Mouse (Mus musculus) embryonic facial prominence, embryonic 11.5 days (tissue): ENCODE data around the gene Abca9. TPM values are rescaled to one million over a fixed set of nuclear protein-coding genes. Genes with fewer than 3 reads are reported as not detected.
A peak's percentile ranks its signal among the peaks of the same experiment; 100 is the strongest.

Experiments
- ATAC-seq: fragments of 200-750 bp; cut with Nextera tagmentation; replicated peaks from 2 replicates; pipeline ENCODE4 v1.8.0; 2017; ENCODE audit warnings: low read depth; ENCODE audit not compliant: insufficient number of reproducible peaks, low FRiP score, low TSS enrichment
- DNase-seq: peaks from one replicate; pipeline ENCODE4 v3.0.0-alpha.2; 2015; ENCODE audit warnings: low spot score
- H3K27ac ChIP-seq: fragments of 300-500 bp; sonication (generic); replicated peaks from 2 replicates; pipeline ENCODE4 v1.5.1; 2014; ENCODE audit warnings: mild to moderate bottlenecking, low read depth, low read length, control low read depth
- H3K27me3 ChIP-seq: fragments of 300-500 bp; sonication (generic); 2 replicates; pipeline ENCODE4 v1.6.1; 2014; ENCODE audit warnings: mild to moderate bottlenecking, low read length, moderate library complexity, mixed read lengths; ENCODE audit not compliant: control insufficient read depth, insufficient read depth
- H3K36me3 ChIP-seq: fragments of 300-500 bp; sonication (generic); replicated peaks from 2 replicates; pipeline ENCODE4 v1.6.1; 2014; ENCODE audit warnings: low read depth, mild to moderate bottlenecking, low read length, moderate library complexity, mixed read lengths; ENCODE audit not compliant: control insufficient read depth, insufficient read depth
- H3K4me1 ChIP-seq: fragments of 300-500 bp; sonication (generic); 2 replicates; pipeline ENCODE4 v1.6.1; 2014; ENCODE audit warnings: low read length, mixed read lengths; ENCODE audit not compliant: control insufficient read depth, insufficient read depth
- H3K4me2 ChIP-seq: fragments of 300-500 bp; sonication (generic); 2 replicates; pipeline ENCODE4 v1.6.1; 2014; ENCODE audit warnings: low read depth, mild to moderate bottlenecking, control low read depth, low read length, moderate library complexity
- H3K4me3 ChIP-seq: fragments of 300-500 bp; sonication (generic); 2 replicates; pipeline ENCODE4 v1.5.1; 2014; ENCODE audit warnings: low read depth, low read length, control low read depth
- H3K9ac ChIP-seq: fragments of 300-500 bp; sonication (generic); replicated peaks from 2 replicates; pipeline ENCODE4 v1.6.1; 2014; ENCODE audit warnings: mild to moderate bottlenecking, control low read depth, low read length
- H3K9me3 ChIP-seq: fragments of 300-500 bp; sonication (generic); replicated peaks from 2 replicates; pipeline ENCODE4 v1.6.1; 2016; ENCODE audit warnings: mild to moderate bottlenecking, low read length, inconsistent platforms, mixed read lengths; ENCODE audit not compliant: control insufficient read depth
- WGBS: fragments of 180-500 bp; shearing (Covaris S2); extraction: QIAGEN DNeasy Blood & Tissue Kit; methylation state at CpG from one replicate; pipeline ENCODE4 v1.1.7; 2014; 5-methylcytosine and 5-hydroxymethylcytosine counted together
- polyA plus RNA-seq: library from polyadenylated mRNA; unstranded; fragments of >200 nt; fragmentation: Nextera tagmentation; extraction: Ambion mirVana; gene quantifications from 2 replicates; pipeline ENCODE4 v1.2.1, GENCODE M21; 2014

Abca9 gene
- polyA plus RNA-seq, 1 experiment from 2014 or later = 2.6 TPM

GRCm38 (mm10) chr11:110165409-110165808, 2.6 kb downstream of the Abca9 start:
- DNase-seq (peak; percentile 20), ATAC-seq (no peak)
- Histone ChIP-seq H3K36me3 (no peaks in the 10 kb centered on the region), H3K4me3 (no peak overlapping the region), H3K9ac (no peak overlapping the region), H3K9me3 (no peaks in the 10 kb centered on the region), H3K27ac (no peak overlapping the region), H3K27me3 (no peaks in the 10 kb centered on the region), H3K4me1 (no peaks in the 10 kb centered on the region), H3K4me2 (no peak overlapping the region)

DNA sequence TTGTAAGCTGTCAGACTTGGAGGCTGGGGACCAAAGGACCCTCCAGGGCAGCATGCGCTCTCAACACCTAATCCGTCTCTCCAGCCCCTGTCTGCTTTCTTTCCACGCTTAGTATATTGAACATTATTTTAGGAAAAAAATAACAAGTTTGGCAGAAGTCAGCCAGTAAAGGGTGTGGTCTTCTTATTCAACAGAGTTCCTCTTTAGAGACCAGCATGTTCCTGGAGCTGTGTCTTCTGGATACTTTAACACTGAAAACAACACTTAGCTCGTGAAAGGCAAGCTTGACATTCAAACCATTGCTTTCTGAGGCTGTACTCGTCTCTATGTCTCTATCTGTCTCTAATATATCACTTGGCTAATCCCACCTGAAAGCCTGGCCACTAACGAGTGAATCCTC, 10.9 kb downstream of the Abca9 start:
- WGBS = 71% methylated on average over 6 of the region's 6 CpGs
- Histone ChIP-seq H3K36me3 (no peaks in the 10 kb centered on the region), H3K4me2 (no peak overlapping the region), H3K4me3 (no peak overlapping the region), H3K27ac (no peak overlapping the region), H3K9ac (no peak overlapping the region), H3K9me3 (no peaks in the 10 kb centered on the region), H3K4me1 (no peaks in the 10 kb centered on the region), H3K27me3 (no peaks in the 10 kb centered on the region)
- no peak for ATAC-seq
- no peak for DNase-seq

DNA sequence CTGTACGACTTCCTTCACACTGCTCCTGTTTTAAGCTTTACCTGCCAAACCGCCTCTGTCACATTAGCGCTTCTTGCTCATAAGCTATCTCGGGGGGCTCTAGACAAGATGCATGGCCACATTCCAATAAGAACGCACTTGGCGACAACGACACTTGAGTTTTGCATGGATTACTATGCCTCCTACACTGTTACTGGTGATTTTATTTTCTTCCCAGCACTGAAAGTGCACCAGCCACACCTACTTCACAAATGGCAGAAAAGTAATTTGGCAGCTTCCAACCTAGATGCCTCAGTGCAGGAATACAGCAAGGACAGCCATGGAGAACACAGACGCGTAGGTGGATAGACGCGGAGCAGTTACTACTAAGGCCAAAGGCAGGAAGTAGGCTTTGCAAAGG, 12.0 kb downstream of the Abca9 start:
- ATAC-seq = no peak
- Histone ChIP-seq H3K27ac (no peak overlapping the region), H3K4me1 (no peaks in the 10 kb centered on the region), H3K9ac (no peak overlapping the region), H3K4me2 (no peak overlapping the region), H3K27me3 (no peaks in the 10 kb centered on the region), H3K4me3 (no peak overlapping the region), H3K9me3 (no peaks in the 10 kb centered on the region), H3K36me3 (no peaks in the 10 kb centered on the region)
- 95% methylated on average over 11 of the region's 11 CpGs for WGBS
- DNase-seq = no peak

GRCm38 (mm10) chr11:110147640-110148039, 20.4 kb downstream of the Abca9 start:
- no peak for DNase-seq
- Histone ChIP-seq H3K4me1 (no peaks in the 10 kb centered on the region), H3K4me2 (no peak overlapping the region), H3K4me3 (no peak overlapping the region), H3K27me3 (no peaks in the 10 kb centered on the region), H3K9me3 (no peaks in the 10 kb centered on the region), H3K9ac (no peak overlapping the region), H3K27ac (no peak overlapping the region), H3K36me3 (no peaks in the 10 kb centered on the region)
- ATAC-seq = no peak
- 90% methylated on average over 5 of the region's 5 CpGs for WGBS

GRCm38 (mm10) chr11:110145421-110145820, 22.6 kb downstream of the Abca9 start:
- no peak overlapping the region for H3K9ac ChIP-seq
- no peak for ATAC-seq
- no peaks in the 10 kb centered on the region for H3K9me3 ChIP-seq
- H3K27me3 ChIP-seq = no peaks in the 10 kb centered on the region
- H3K4me3 ChIP-seq = no peak overlapping the region
- no peak for DNase-seq
- no peaks in the 10 kb centered on the region for H3K36me3 ChIP-seq
- no peak overlapping the region for H3K4me2 ChIP-seq
- WGBS = 89% methylated on average over 11 of the region's 11 CpGs
- H3K4me1 ChIP-seq = no peaks in the 10 kb centered on the region
- H3K27ac ChIP-seq = no peak overlapping the region

GRCm38 (mm10) chr11:110130760-110131159, 37.2 kb downstream of the Abca9 start:
- 83% methylated on average over 5 of the region's 5 CpGs for WGBS
- Histone ChIP-seq H3K4me3 (no peak overlapping the region), H3K4me1 (no peaks in the 10 kb centered on the region), H3K4me2 (no peak overlapping the region), H3K36me3 (no peaks in the 10 kb centered on the region), H3K27ac (no peak overlapping the region), H3K9ac (no peak overlapping the region), H3K9me3 (no peaks in the 10 kb centered on the region), H3K27me3 (no peaks in the 10 kb centered on the region)
- no peak for DNase-seq
- no peak for ATAC-seq

GRCm38 (mm10) chr11:110111137-110111536, 56.9 kb downstream of the Abca9 start:
- Histone ChIP-seq H3K4me2 (no peak overlapping the region), H3K9me3 (no peaks in the 10 kb centered on the region), H3K4me3 (no peak overlapping the region), H3K9ac (no peak overlapping the region), H3K27me3 (no peaks in the 10 kb centered on the region), H3K4me1 (no peaks in the 10 kb centered on the region), H3K27ac (no peak overlapping the region), H3K36me3 (no peaks in the 10 kb centered on the region)
- 59% methylated on average over 4 of the region's 4 CpGs for WGBS
- ATAC-seq = no peak
- no peak for DNase-seq

DNA sequence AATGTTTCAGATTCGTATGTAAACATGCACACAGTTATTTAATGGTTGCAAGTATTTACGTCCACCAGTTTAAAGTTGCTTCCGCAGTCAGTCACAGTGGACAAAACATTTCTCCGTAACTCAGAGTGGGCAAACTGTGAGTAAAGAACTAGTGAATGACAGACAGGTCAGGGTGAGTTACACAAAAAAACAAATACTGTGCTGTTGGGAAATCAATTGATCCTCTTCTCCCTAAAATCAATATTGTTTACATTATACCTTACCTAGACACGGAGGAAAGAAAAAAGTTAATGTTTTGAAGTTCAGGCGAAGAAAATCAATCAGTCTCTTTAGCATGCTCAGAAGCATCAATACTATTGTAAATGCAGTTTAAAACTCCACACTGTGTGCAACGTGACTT, 66.6 kb downstream of the Abca9 start:
- Histone ChIP-seq H3K27me3 (no peaks in the 10 kb centered on the region), H3K36me3 (no peaks in the 10 kb centered on the region), H3K27ac (no peak overlapping the region), H3K4me3 (no peak overlapping the region), H3K4me1 (no peaks in the 10 kb centered on the region), H3K9me3 (no peaks in the 10 kb centered on the region), H3K9ac (no peak overlapping the region), H3K4me2 (no peak overlapping the region)
- DNase-seq (no peak), ATAC-seq (no peak)
- WGBS = 86% methylated on average over 7 of the region's 7 CpGs
